In the genomic region with DNA sequence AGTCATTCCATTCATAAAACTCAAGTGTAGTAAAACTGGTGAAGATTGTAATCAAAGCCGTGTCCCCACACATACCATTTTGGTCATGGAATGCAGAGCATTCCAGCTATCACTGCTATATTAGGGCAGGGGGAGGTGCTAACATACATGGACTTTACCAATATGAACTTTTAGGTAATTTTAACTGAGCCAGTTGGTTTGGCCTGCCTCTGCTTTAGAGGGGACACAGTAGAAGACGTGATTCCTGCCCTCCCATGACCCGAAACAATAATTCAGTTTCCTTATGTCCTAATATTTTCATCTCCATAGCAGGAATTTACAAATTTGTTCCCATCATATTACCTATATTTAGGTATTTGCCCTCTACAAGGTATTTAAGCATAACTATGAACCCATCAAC, we compare ENCODE assay signal across 22 mouse cellular contexts. TPM values are rescaled to one million over a fixed set of nuclear protein-coding genes. Genes with fewer than 3 reads are reported as not detected.
A peak's percentile ranks its signal among the peaks of the same experiment; 100 is the strongest.
DNase-seq lines count a peak whose midpoint lies in the region; ATAC-seq and TF ChIP-seq lines count a peak whose summit lies in the region.
"Had no signal": no experiment of that assay in that cellular context is flagged by ENCODE, and none has a peak within 500 bp of the region (broad histone marks: within the 10 kb centered on the region; RNA-seq: fewer than 3 reads in every experiment).

No protein-coding gene starts in this region.

- no peak for DNase-seq in layer of hippocampus, adult 2 months (ENCODE audit: low spot score in 2 of 2)
- no peak for DNase-seq in layer of hippocampus, postnatal 10 days (ENCODE audit: low spot score in 2 of 2)
- peak; percentile 79 for DNase-seq in 416B (ENCODE audit: low read depth)
- no peak for DNase-seq in urinary bladder, adult 18-20 months (ENCODE audit: low spot score in 2 of 2)
- DNase-seq in layer of hippocampus, postnatal 14 days (ENCODE audit: low spot score in 2 of 2) = no peak
- DNase-seq: adrenal gland, adult 8-10 months; cerebellum, postnatal 10 days; kidney, adult 18-20 months; left cerebral cortex, postnatal 4 days; lung, postnatal 4 days had no signal

- no peak overlapping the region for H3K9ac ChIP-seq in liver, embryonic 16.5 days (ENCODE audit: low read depth, low read length)
- H3K9ac ChIP-seq in forebrain, embryonic 13.5 days = no peak overlapping the region
- H3K9ac ChIP-seq: embryonic facial prominence, embryonic 13.5 days; lung, embryonic 15.5 days; neural tube, embryonic 15.5 days; stomach, embryonic 15.5 days had no signal

- no peak for TF ChIP-seq CTCF in layer of hippocampus, adult 2 months (conservative IDR thresholded peaks at IDR 0.05)
- TF ChIP-seq CTCF in bone marrow, adult 2 months (IDR thresholded peaks at IDR 0.05; ENCODE audit: control insufficient read depth, insufficient read depth, low read length) = no peak

- H3K9me3 ChIP-seq in liver, embryonic 16.5 days (replicated peaks; ENCODE audit: control insufficient read depth, low read length) = no peaks in the 10 kb centered on the region
- no peaks in the 10 kb centered on the region for H3K9me3 ChIP-seq in forebrain, embryonic 13.5 days (replicated peaks)
- H3K9me3 ChIP-seq: embryonic facial prominence, embryonic 13.5 days; hindbrain, embryonic 10.5 days; lung, embryonic 15.5 days; neural tube, embryonic 15.5 days; stomach, embryonic 15.5 days had no signal

- WGBS in bone marrow, adult 2 months = 11% methylated on average over 3 of the region's 3 CpGs
- WGBS in liver, embryonic 16.5 days (ENCODE audit: insufficient replicate concordance) = 41% methylated on average over 3 of the region's 3 CpGs
- WGBS in forebrain, embryonic 13.5 days = 84% methylated on average over 3 of the region's 3 CpGs

- no peaks in the 10 kb centered on the region; the same call in 1 of the 2 replicates for H3K36me3 ChIP-seq in liver, embryonic 16.5 days (ENCODE audit: control insufficient read depth, insufficient read depth)
- H3K36me3 ChIP-seq in forebrain, embryonic 13.5 days (ENCODE audit: poor library complexity, severe bottlenecking) = no peaks in the 10 kb centered on the region
- H3K36me3 ChIP-seq: embryonic facial prominence, embryonic 13.5 days; hindbrain, embryonic 10.5 days; lung, embryonic 15.5 days; neural tube, embryonic 15.5 days; stomach, embryonic 15.5 days had no signal

- no peaks in the 10 kb centered on the region for H3K27me3 ChIP-seq in liver, embryonic 16.5 days (ENCODE audit: control insufficient read depth, insufficient read depth, low read depth, low read length)
- no peaks in the 10 kb centered on the region for H3K27me3 ChIP-seq in forebrain, embryonic 13.5 days
- H3K27me3 ChIP-seq: embryonic facial prominence, embryonic 13.5 days; lung, embryonic 15.5 days; neural tube, embryonic 15.5 days; stomach, embryonic 15.5 days had no signal

- peaks cover 8% of the 10 kb centered on the region for H3K4me1 ChIP-seq in bone marrow, adult 2 months (ENCODE audit: control insufficient read depth, insufficient read depth, low read length)
- peaks cover 5% of the 10 kb centered on the region; the same call in 1 of the 2 replicates for H3K4me1 ChIP-seq in liver, embryonic 16.5 days (ENCODE audit: control insufficient read depth, low read depth, low read length)
- peaks cover 16% of the 10 kb centered on the region for H3K4me1 ChIP-seq in forebrain, embryonic 13.5 days
- H3K4me1 ChIP-seq: neural tube, embryonic 15.5 days; stomach, embryonic 15.5 days had no signal

- peak overlapping the region; percentile 26 for H3K4me2 ChIP-seq in liver, embryonic 16.5 days (ENCODE audit: low read depth, low read length)
- H3K4me2 ChIP-seq in forebrain, embryonic 13.5 days = no peak overlapping the region
- H3K4me2 ChIP-seq: embryonic facial prominence, embryonic 13.5 days; neural tube, embryonic 15.5 days; stomach, embryonic 15.5 days had no signal

- H3K4me3 ChIP-seq in layer of hippocampus, adult 2 months = peak overlapping the region; percentile 7; the same call in 1 of the 2 replicates
- H3K4me3 ChIP-seq in bone marrow, adult 2 months (replicated peaks; ENCODE audit: control insufficient read depth, low read depth, low read length) = peak overlapping the region; percentile 58
- peak overlapping the region; percentile 19; the same call in 1 of the 2 replicates for H3K4me3 ChIP-seq in liver, embryonic 16.5 days (ENCODE audit: low read depth, low read length)
- H3K4me3 ChIP-seq in forebrain, embryonic 13.5 days = no peak overlapping the region
- H3K4me3 ChIP-seq: embryonic facial prominence, embryonic 13.5 days; hindbrain, embryonic 10.5 days; neural tube, embryonic 15.5 days had no signal

- TF ChIP-seq POLR2A in bone marrow, adult 2 months (IDR thresholded peaks at IDR 0.05; ENCODE audit: borderline replicate concordance, control insufficient read depth, low read depth, low read length) = no peak

- no peak for ATAC-seq in liver, embryonic 16.5 days (ENCODE audit: low read depth)
- no peak for ATAC-seq in forebrain, embryonic 13.5 days
- ATAC-seq: midbrain, embryonic 16.5 days; Patski had no signal

- H3K27ac ChIP-seq in layer of hippocampus, adult 2 months = peak overlapping the region; percentile 19; the same call in 1 of the 2 replicates
- no peak overlapping the region for H3K27ac ChIP-seq in bone marrow, adult 2 months (ENCODE audit: control insufficient read depth, insufficient read depth, low read depth, low read length, poor library complexity)
- no peak overlapping the region for H3K27ac ChIP-seq in liver, embryonic 16.5 days (ENCODE audit: low read length)
- no peak overlapping the region for H3K27ac ChIP-seq in forebrain, embryonic 13.5 days
- H3K27ac ChIP-seq: embryonic facial prominence, embryonic 13.5 days; hindbrain, embryonic 10.5 days; kidney, postnatal 0 days; neural tube, embryonic 15.5 days; stomach, embryonic 15.5 days had no signal

RNA-seq across cellular contexts. Expression of a gene that starts 1.3 kb away (rescaled TPM):
- 1 to 10 TPM; 4.2 to 4.8 TPM for total RNA-seq in layer of hippocampus, adult 2 months (2021)
- total RNA-seq in layer of hippocampus, postnatal 10 days (2021) = 1 to 10 TPM; 3.3 to 4.9 TPM
- polyA plus RNA-seq in bone marrow, adult 2 months (2011; ENCODE audit: insufficient read depth, insufficient read length, low replicate concordance, missing spikeins) = 4.7 and 10.5 TPM in 2 replicates
- 3.4 and 4.0 TPM in 2 replicates for polyA plus RNA-seq in liver, embryonic 16.5 days (2015; fragmentation: Nextera tagmentation; extraction: Ambion mirVana)
- polyA plus RNA-seq in forebrain, embryonic 13.5 days (2015; fragmentation: Nextera tagmentation; extraction: Ambion mirVana) = 0.60 and 0.61 TPM in 2 replicates
- 1 to 10 TPM; 4.5 to 4.6 TPM for total RNA-seq in layer of hippocampus, postnatal 14 days (2021)
- polyA plus RNA-seq: C2C12, Patski had no signal
